Mouse (Mus musculus): ENCODE measurements at regions not wholly inside any gene's neighbourhood (a gene's known extent, or its start where the extent isn't known, plus 50 kb on each side); places are given as distances from the start of the nearest gene placed in this dataset.

DNA sequence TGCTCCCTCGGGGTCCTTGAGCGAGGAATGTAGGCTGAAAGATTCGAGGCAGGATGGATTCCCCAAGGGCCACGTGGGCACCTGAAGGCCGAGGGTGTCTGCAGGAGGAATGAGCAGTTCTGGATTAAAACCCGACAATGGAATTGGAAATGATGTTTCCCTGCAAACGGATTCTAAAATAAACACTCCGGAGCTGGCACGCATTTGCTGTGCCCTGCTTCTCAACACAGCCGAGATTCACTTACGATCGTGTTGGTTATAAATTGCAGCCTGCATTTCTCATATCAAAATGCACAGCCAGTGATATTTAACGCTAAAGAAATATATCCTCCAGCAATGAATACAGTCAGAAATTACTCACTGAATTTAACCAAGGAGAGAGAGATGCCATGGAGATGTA lies 169.4 kb upstream of the Fam19a5 start:
- no peak for DNase-seq

DNA sequence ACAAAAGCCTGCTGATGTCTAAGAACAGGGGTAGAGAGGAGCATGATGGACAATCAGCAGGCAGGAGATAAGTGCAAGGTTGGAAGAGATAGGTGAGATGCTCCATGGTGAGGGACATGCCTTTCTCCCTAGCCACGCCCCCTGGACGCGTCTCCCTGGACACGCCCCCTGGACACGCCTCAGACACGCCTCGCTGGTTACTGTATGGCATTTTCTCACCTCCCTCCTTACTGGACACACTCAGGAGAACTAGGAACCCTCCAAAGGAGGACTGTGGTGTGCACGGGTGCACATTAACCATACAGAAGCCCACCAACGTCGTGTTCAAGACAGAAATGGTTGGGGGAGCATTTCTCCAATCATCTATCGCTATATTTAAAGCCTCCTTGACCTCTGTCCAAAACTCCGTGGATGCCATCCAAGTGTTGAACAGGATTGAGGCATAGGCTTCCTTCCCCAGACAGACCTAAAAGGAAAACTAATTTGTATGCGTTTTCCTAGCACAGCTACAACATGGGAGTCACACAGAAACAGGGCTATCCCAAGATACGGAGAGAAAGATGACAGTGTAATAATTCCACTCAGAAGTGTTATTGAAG lies 168.4 kb upstream of the Fam19a5 start:
- DNase-seq, result no peak

DNA sequence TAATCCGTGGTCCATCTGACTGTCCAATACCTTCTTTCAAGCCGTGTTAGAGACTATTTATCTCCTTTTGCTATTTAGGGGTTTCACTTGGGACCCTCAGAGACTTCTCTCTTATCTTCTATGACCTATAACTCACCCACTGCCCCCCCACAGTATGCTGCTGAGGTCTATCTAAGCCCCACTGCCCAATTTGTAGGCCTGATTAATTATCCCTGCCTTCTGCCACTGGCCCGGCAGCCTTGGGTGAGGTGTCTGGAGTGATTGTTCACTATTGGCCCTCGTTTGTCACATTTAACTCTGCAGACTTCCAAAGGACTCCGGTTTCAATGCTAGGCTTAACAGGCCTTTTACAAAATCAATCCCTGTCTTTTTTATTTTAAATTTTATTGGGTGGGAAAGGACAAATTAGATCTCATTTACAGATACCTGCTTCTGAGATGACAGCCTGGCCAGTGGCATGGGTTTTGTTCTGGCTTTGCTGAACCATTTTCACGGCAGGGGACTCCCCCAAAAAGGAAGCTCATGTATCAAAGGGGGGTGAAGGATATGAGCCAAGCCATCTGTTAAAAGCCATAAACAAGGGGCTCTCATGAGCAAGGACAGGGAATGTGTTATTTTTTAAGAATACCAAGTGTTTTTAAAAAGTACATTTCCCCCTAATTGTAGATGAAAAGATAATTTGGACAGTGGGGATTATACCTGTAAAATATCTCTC lies 160.4 kb upstream of the Fam19a5 start:
- DNase-seq, result no peak

DNA sequence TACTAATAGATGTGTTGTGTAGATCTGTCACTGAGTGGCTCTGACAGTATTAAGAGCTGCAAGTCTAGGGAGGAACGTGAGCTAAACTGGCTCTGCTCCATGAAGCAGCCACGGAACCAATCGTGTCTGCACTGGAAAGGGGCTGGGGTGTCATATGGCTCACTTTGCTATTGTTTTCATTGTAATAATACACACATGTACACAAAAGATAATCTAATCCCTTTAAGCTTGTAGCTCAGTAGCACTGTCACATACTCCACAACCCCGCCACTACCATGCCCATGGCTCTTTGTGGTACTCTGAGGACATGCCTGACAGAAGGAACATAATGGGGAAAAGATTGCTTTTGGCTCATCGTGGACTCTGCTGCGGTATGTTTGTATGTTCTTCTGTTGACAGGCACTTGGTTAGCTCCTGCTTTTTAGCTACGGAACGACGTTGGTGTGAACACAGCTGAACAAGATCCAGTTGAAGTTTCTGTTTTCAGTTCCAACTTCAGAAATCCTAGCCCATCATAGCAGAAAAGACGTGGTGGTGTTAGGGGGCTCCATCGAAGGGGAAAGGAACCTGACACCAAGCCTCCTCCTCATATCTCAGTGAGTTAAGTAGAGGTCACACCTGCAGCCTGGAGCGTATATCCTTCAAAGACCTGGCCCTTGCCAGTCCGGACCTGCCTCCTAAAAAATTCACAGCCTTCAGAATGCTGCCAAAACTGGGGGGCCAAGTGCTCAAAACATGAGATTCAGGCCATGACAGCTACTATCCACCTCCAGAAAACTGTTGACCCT lies 159.6 kb upstream of the Fam19a5 start:
- no peak for DNase-seq

DNA sequence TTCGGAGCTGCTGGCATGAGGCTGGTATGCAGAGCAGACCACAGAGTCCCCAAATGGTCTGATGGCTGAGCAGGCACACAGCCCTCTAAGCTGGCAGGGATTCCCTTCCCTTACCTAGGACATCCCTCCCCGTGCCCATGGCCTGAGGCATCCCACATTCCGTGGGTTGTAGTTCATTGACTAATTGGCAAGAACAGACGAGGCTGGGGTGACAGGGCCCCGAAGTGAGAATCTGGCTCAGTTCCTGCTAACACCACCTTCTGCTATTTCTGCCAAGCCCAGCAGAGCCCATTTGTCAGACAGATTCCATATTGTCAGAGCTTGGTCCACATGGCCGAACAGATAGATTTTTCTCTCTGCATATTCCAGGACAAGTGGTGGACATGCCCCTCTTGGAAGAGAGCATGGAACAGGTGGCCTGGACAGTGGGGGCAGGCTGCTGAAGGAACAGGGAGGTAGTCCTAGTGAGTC lies 157.6 kb upstream of the Fam19a5 start:
- no peak for DNase-seq

DNA sequence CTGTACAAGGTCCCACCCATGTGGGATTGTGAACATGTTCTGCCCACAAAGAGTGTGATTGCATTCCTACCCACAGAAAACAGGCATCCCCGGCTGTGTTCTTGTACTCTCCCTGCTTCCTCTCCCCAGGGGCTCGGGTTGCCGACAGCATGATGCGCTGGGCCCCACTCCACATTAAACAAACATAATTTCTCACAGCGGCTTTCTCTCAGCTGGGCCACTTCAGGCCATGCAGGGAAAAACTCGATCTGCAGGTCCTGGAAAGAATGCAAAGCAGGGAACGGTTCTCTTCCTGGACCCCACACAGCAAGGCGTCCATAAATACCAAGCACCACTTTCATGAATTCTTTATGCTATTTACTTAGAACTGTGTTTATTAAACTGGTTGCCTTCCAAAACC lies 152.7 kb upstream of the Fam19a5 start:
- DNase-seq, result no peak

DNA sequence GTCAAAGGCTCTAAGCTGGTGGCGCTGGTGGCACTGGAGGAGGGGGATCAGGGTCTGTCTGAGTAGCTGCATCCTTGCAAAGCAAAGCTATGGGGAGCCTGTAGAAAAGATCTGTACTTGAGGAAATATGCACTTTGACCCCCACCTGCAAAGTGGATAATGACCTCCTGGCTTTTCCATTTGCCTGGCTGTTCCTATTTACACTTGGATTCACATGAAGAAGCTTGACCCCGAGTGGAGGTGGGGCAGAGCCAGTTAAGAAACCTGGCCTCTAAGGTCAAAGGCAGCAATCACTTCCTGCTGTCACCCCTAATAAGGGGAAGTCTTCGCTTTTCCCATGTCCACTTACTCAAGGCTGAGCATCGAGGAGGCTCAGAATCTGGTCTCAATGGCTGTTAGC lies 145.7 kb upstream of the Fam19a5 start:
- DNase-seq, result no peak

DNA sequence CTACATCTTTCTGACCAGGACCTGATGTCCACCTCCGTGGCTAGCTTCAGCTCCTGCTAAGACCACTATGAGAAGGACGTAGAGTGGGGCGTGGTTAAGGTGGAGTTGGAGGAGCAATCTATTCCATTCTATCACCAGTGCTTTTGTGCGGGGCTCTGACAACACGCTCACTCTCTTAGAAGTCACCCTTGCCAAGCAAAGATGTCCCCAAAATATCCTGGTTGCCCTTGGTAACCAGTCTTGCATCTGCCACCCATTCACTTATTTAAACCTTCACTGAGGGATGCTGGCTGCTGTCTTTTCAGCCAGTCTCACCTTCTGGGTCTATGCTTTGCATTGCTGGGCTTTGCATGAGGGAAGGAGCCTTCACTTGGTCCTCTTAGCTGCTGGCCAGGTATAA lies 138.4 kb upstream of the Fam19a5 start:
- no peak for DNase-seq

DNA sequence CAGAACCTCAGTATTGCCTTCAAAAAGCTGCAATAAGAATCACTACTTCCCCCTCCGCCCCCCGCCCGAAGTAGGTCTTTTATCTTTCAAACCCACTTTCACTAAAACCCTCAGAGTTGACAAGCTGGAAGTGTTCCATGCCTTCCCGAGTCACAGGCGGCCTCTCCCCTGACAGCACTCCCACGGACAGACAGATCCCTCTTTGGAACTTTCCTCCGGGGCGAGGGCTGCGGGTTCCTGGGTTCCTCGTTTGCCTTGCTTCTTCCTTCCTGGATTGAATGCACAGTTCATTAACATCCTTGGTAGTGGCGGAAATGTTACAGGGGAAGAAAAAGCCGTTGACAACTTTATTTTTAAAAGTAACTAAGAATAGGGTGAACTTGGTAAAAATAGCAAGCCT lies 132.1 kb upstream of the Fam19a5 start:
- no peak for DNase-seq

DNA sequence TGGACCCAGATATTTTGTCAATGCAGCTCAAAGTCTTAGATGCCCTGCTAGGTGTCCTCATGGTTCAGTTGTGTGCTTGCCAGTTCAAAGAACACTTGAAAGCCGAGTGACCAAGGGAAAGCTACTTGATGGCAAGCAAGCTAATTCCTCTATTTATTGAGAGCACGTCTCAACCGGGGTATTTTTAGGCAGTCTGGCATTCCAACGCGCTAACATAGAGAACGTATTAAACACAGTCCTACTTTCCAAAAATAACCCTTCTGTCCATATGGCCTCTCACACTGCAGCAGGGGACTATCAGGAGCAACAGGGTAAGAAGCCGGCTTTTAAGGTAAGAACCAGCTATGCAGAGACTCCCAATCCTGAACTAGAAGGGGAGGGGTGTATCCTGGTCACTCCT lies 128.1 kb upstream of the Fam19a5 start:
- no peak for DNase-seq

DNA sequence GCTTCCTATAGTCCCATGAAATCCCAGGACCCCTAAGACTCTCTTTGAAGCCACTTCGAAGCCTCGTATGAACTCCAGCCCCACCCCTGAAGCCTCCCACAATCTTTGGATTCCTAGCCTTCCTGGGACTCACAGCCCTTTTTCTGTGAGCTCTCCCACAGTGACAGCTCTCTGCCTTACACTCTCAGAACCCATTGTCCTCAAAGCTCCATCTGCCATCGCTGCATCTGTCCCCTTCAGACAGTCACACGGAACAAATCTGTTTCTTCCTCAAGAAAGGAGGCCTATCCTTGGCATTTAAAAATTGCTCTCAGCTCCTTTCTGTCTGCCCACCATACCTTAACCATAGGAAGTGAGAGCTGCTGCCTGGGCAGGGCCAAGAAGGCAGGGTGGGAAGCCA lies 122.4 kb upstream of the Fam19a5 start:
- DNase-seq, result no peak

DNA sequence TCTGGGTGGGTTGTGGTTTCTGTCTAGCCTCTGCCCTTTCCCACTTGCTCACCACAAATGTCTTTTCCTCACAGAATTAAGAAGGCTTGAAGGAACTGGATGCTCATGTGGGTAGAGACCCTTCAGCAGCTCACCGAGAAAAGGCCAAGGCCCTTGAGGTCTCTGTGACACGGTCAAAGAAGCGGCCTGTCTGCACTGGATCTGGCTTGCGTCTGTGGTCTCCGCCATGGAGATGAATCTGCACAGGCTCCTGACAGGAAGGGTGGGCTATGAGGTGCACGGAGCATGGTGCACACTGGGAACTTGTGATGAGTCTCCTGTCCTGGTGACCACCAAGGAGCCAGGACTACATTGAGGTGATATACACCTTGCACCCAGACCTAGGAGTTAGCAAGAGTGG lies 110.8 kb upstream of the Fam19a5 start:
- DNase-seq, result no peak

DNA sequence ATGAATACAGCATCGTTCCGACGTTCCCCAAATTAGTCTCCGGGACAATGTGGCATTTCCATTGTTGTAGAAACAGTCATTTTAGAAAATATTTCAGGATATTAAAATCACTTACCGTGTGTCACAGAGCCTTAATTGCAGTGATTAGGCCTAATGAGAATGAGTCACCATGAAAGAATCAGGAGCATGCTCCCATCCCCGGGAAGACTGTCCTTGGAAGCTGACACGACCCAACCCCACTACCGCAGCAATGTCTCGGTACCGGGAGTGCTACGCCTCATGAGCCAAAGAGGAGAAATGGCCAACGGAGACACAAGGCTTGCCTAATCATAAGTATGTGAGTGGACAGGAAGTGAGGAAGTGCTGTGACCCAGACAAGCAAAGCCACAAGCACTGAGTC lies 110.2 kb upstream of the Fam19a5 start:
- no peak for DNase-seq

DNA sequence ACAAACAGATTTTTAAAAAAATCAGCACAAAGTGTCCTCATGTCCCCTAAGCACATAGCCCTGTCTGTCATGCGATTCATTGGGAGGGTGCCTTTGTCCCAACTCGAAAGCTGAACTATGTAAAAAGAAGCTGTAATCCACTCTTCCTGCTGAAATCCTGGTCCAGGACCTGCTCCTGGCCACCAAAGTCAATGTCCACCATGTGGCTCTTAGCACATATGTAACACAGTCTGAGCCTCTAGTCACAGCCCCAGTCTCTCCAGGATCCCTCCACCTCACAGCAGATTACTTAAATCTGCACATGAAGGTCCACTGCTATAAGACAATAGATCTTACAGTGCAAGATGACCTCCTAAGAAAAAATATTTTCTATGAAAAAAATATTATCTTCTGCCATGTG lies 108.5 kb upstream of the Fam19a5 start:
- no peak for DNase-seq

DNA sequence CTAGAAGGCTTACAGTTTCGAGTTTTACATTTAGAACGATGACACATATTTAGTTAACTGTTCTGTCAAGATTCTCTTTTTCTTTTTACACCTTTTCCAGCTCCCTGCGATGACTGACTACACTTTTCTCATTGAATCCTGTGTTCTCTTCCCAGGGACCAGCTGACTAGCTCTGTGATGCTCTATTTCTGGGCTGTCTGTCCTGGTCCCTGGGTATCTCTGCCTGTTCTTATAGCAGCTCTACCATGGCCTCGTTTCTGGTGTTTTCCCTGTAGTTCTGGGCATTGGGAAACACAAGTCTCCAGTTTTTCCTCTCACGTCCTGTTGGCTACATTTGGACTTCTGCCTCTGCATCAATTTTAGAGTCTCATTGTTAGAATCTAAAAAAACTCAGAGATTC lies 106.5 kb upstream of the Fam19a5 start:
- DNase-seq, result no peak

DNA sequence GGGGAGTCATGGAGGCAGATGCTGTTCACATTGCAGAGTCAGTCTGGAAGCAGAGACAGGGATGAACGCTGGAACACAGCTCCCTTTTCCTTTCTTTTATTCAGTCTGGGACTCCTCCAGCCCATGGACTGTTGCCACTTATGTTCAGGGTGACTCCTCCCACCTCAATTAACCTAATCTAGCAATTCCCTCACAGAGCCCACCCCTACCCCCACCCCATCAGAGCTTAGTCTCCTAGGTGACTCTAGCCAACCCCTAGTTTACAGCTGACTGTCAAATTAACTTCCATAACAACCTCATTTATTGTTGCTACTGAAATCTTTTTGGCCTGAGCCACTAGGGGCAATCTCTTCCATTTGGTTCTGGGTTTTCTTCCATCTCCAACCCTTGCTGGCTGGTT lies 85.2 kb upstream of the Fam19a5 start:
- DNase-seq, result no peak

DNA sequence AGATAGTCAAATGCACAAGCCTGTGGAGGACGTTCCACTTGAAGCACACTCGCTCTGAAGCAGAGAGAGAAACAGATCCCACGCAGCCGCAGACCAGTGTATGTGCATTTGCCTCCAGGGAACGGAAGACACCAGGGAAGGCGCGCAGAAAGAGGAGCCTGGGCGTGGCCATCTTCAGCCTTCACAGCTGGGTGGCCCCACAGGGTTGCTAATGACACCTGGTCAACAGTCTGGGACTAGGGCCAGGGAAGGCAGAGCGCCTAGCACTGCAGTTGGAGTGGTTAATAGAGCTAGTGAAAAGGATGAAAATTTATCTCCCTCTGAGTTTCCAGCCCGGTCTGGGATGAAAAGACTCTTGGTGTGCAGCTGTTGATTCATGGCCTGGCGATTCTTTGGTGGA lies 67.9 kb upstream of the Fam19a5 start:
- DNase-seq, result no peak

DNA sequence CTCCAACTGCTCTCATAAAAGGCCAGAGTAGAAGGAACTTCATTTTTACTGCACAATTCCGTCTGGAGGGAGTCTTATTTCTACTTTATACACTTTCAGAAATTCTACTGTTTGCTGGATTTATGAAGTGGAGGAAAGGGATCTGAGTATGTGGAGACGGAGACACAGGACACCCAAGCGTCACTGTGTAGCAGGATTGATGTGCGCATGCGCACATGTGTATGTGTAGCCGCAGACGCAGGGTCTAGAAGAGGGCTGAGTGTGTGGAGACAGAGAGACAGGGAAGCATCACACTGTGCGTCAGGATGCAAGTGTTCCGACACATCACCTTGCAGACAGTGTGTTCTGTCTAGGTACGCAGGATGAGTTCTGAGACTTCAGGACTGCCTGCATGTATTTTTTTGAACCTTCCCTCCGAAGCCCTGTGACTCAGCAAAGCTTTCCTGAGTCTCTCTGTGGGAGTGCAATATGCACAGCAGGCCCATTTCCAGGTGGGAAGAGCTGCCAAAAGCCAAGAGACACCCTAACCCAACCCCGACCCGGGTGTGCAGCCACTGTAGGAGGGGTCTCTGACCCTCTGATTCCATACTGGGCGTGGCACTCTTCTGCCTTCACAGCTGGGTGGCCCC lies 67.1 kb upstream of the Fam19a5 start:
- DNase-seq, result no peak

DNA sequence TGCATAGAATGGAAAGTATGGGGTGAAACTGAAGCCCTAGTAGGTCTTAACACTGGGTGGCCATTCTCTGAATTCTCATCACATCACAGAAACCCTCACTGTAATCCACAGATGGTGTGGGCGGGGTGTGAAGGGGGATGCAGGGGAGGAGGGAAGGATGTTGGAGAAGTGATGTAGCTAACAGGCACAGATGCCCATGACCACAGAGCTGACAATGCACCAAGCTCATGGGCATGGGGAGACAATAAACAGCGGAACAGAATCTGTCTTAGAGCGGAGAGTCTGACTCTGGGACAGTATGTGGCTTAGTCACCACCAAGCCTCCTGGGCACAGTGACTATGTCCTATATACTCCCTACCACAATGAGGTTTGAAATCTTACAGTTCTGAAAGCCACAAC lies 63.3 kb upstream of the Fam19a5 start:
- DNase-seq, result no peak
